Mouse (Mus musculus) E14TG2a.4 (cell line): ENCODE measurements around the gene Clk2.

Experiments used
- CTCF ChIP-seq: conservative IDR thresholded peaks from 2 replicates; pipeline ENCODE4 v1.5.1; 2014; ENCODE audit warnings: low read length
- NANOG ChIP-seq: IDR thresholded peaks from 2 replicates; pipeline ENCODE4 v1.6.1; 2014; ENCODE audit warnings: borderline replicate concordance, low read length, mixed read lengths
- POU5F1 ChIP-seq: IDR thresholded peaks from 2 replicates; pipeline ENCODE4 v1.6.1; 2014; ENCODE audit warnings: low read length, borderline replicate concordance

- TF ChIP-seq NANOG (no peak), CTCF (no peak), POU5F1 (no peak)
Measured at GRCm38 (mm10) chr3:89181749-89182500, 17.3 kb downstream of the Clk2 start.
